Mouse (Mus musculus) cerebellum, adult 2 months (tissue): ENCODE measurements around the gene Esp15. TPM values are rescaled to one million over a fixed set of nuclear protein-coding genes. Genes with fewer than 3 reads are reported as not detected.
"Not testable (repeated sequence)": the region's sequence is repeated elsewhere in the genome, so short reads cannot be mapped to it uniquely, and the experiment has no call there.

Source experiments
- DNase-seq, 2 experiments: peaks; one replicate each; pipeline ENCODE4 v3.0.0; 2021
- H3K27ac ChIP-seq: fragments of 200-500 bp; 2 replicates; pipeline ENCODE4 v1.5.1; 2012; ENCODE audit warnings: low read length, control low read depth, inconsistent platforms; ENCODE audit not compliant: insufficient read depth
- H3K27me3 ChIP-seq: fragments of 200-500 bp; 2 replicates; pipeline ENCODE4 v1.6.1; 2012; ENCODE audit warnings: inconsistent platforms, mild to moderate bottlenecking, low read length, moderate library complexity; ENCODE audit not compliant: control insufficient read depth, insufficient read depth
- H3K4me1 ChIP-seq: fragments of 200-500 bp; 2 replicates; pipeline ENCODE4 v1.6.1; 2011; ENCODE audit warnings: low read length; ENCODE audit not compliant: control insufficient read depth, insufficient read depth
- H3K4me3 ChIP-seq: fragments of 200-500 bp; replicated peaks from 2 replicates; pipeline ENCODE3; 2011; ENCODE audit warnings: mild to moderate bottlenecking, low read depth, low read length, control low read depth; ENCODE audit not compliant: insufficient read depth
- CTCF ChIP-seq: fragments of 200-500 bp; IDR thresholded peaks from 2 replicates; pipeline ENCODE4 v1.5.1; 2011; ENCODE audit warnings: low read depth, mild to moderate bottlenecking, control low read depth, low read length, moderate library complexity, borderline replicate concordance; ENCODE audit not compliant: insufficient read depth
- POLR2A ChIP-seq: fragments of 200-500 bp; IDR thresholded peaks from 2 replicates; pipeline ENCODE4 v1.6.1; 2011; ENCODE audit warnings: low read length, control low read depth, borderline replicate concordance; ENCODE audit not compliant: insufficient read depth
- WGBS: fragments of 180-500 bp; shearing (Covaris S2); methylation state at CpG from one replicate; pipeline ENCODE4 v1.1.7; 2018; 5-methylcytosine and 5-hydroxymethylcytosine counted together
- polyA plus RNA-seq: library from polyadenylated mRNA; depleted of rRNA; stranded (reverse); fragments of >200 nt; gene quantifications from 2 replicates; pipeline ENCODE4 v1.2.3, GENCODE M21; 2012; rRNA removed

Esp15 gene
- not detected in 2 replicates for polyA plus RNA-seq

DNA sequence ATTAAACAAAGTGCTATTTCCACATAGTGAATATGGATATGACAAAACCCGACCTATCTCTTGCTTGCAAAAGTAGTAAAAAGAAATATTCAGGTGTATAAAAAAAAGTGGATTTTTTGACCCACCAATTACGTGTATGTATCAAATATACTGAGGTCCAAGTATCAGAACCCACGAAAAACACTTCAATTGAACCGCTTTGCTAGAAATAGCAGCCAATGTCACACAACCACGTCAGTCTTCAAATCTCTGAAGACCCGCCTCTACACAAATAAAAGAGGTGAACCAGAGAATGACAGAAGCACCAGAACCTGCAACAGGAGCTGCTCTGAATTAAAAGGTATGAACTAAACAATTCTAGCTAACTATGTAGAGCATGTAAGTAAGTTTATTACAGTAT is at the start of gene Esp15:
Gene Esp15, plus strand, starts transcription at position 301 of the 400 bp plus-strand sequence.
- H3K27ac ChIP-seq, H3K27me3 ChIP-seq, DNase-seq, H3K4me1 ChIP-seq, H3K4me3 ChIP-seq: not testable (repeated sequence)
- WGBS = 50% methylated on average over 6 of the region's 6 CpGs

- H3K27ac ChIP-seq = no peak overlapping the region
- 38% methylated on average over 1 of the region's 1 CpGs for WGBS
- TF ChIP-seq CTCF (no peak), POLR2A (no peak)
- no peak for DNase-seq
- H3K4me1 ChIP-seq = no peaks in the 10 kb centered on the region
- H3K4me3 ChIP-seq = no peak overlapping the region
- no peaks in the 10 kb centered on the region for H3K27me3 ChIP-seq
Observed at GRCm38 (mm10) chr17:39591550-39591949, 49.2 kb upstream of the Esp15 start.

Other genes starting within 250 kb of the Esp15 start
- gene Esp18, start 234.6 kb upstream of the Esp15 start, polyA plus RNA-seq = not detected in 2 replicates
- gene Esp16, start 104.8 kb upstream of the Esp15 start, polyA plus RNA-seq = not detected in 2 replicates